Mouse (Mus musculus): ENCODE data around the gene Prox2. TPM values are rescaled to one million over a fixed set of nuclear protein-coding genes. Genes with fewer than 3 reads are reported as not detected.

Gene Prox2
- polyA plus RNA-seq, 1 experiment from 2014 or later, result 2.4 TPM

DNA sequence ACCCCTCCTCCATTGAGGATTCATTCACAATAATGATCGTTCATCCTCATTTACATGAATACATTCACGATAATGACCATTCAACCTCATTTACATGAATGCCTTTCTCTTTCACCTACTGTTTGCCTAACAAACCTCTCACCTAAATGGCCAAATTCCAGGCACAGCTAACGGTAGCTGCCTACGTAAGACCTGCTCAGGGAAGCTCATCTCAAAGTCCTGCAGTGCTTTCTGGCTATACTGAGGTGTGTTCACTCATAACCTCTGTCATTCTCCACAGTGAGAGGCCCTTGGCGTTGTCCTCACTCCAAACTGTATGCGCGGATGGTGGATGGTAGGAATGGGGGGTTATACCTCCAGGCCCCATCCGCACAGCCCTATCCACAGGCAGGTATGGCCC, 5.8 kb downstream of the Prox2 start:
- Histone ChIP-seq H3K27ac (no peak overlapping the region), H3K27me3 (no peaks in the 10 kb centered on the region), H3K9me3 (replicated peaks) (no peaks in the 10 kb centered on the region), H3K36me3 (ENCODE audit: poor library complexity, severe bottlenecking) (no peaks in the 10 kb centered on the region), H3K4me1 (peaks cover 6% of the 10 kb centered on the region), H3K4me2 (no peak overlapping the region), H3K4me3 (no peak overlapping the region), H3K9ac (no peak overlapping the region)
- WGBS, result 81% methylated on average over 8 of the region's 8 CpGs
- ATAC-seq, result no peak

DNA sequence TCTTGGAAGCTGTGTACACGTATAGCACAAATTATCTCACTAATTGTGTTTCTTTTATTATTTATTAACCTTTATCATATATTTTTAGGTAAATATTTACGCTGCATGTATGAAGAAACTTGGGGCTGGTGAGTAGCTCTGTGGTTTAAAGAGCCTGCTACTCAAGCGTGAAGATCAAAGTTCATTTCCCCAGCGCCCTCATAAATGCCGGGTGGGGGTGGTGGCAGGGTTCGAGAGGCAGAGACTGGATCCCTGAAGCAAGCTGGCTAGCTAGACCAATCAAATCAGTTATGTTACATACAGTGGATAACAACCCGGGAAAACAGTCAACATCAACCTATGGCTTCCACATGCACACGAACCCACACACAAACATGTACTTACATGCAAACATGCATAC, 7.5 kb downstream of the Prox2 start:
- Histone ChIP-seq H3K4me1 (no peaks in the 10 kb centered on the region), H3K36me3 (ENCODE audit: poor library complexity, severe bottlenecking) (no peaks in the 10 kb centered on the region), H3K9ac (no peak overlapping the region), H3K27ac (no peak overlapping the region), H3K4me3 (no peak overlapping the region), H3K4me2 (no peak overlapping the region), H3K9me3 (replicated peaks) (no peaks in the 10 kb centered on the region), H3K27me3 (no peaks in the 10 kb centered on the region)
- 82% methylated on average over 8 of the region's 8 CpGs for WGBS
- no peak for ATAC-seq

DNA sequence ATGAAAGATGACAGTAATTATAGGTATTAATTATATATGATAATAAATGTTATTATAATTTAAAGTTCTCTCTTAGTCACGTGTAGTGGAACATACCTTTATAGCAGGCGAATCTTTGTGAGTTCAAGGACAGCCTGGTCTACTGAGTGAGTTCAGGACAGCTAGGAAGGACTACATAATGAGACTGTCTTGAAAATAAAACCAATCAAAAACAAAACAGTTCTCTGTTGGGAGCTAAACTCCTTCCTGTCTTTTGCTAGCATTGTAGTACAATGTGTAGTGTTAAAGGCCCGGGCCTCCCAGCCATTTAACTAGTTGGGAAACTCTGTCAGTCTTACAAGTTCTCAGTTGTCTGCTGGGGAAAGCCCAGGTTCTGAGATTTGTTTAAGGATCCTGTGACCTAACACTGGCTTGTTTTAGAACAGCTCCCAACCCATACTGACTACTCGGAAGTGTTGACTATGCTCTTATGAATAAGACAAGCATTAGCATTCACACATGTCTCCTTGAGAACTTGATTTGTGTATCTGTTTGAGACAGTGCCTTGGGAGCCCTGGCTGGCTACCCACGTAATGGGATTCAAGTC, 8.9 kb downstream of the Prox2 start:
- Histone ChIP-seq H3K4me2 (no peak overlapping the region), H3K4me1 (no peaks in the 10 kb centered on the region), H3K27me3 (no peaks in the 10 kb centered on the region), H3K4me3 (no peak overlapping the region), H3K36me3 (ENCODE audit: poor library complexity, severe bottlenecking) (no peaks in the 10 kb centered on the region), H3K27ac (no peak overlapping the region), H3K9me3 (replicated peaks) (no peaks in the 10 kb centered on the region), H3K9ac (no peak overlapping the region)
- WGBS, result 84% methylated on average over 5 of the region's 5 CpGs
- ATAC-seq, result no peak

DNA sequence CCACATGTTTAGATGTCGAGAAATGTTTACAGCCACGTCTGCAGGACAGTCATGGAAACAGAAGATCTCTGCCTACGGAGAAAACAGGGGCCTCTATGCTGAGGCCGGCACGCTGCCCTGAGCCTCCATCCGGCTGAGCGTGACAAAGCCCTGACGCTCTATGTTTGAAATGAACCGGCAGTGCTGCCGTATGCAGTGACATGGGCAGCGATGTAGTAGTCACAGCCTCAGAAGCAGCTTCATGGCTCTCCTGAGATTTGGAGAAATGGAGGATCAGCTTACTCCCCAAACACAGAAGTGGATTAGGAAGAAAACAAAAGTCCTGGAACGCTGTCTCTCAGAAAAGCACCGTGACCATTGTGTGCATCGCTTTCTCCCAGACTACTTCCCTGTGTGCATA, 9.6 kb downstream of the Prox2 start:
- WGBS, result 51% methylated on average over 14 of the region's 14 CpGs
- H3K4me2 ChIP-seq, result no peak overlapping the region
- H3K9me3 ChIP-seq (replicated peaks), result no peaks in the 10 kb centered on the region
- no peak overlapping the region for H3K9ac ChIP-seq
- no peak for ATAC-seq
- H3K27me3 ChIP-seq, result no peaks in the 10 kb centered on the region
- H3K36me3 ChIP-seq (ENCODE audit: poor library complexity, severe bottlenecking), result no peaks in the 10 kb centered on the region
- no peak overlapping the region for H3K4me3 ChIP-seq
- H3K4me1 ChIP-seq, result no peaks in the 10 kb centered on the region
- H3K27ac ChIP-seq, result no peak overlapping the region

DNA sequence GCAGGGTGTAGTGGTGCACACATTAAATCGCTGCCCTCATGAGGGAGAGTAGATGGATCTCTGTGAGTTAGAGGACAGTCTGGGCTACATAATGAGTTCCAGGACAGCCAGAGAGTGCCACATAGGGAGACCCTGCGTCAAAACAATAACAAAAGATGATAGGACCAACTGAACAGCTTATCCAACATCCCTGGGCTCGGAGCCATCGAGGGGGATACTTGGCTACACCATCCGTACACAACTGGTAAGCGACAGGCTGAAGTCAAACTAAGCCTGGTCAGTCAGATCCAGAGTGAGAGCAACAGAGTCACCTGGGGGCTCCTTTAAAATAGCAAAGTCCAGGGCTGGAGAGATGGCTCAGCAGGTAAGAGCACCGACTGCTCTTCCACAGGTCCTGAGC, 14.7 kb downstream of the Prox2 start:
- 90% methylated on average over 7 of the region's 7 CpGs for WGBS
- Histone ChIP-seq H3K4me2 (no peak overlapping the region), H3K36me3 (ENCODE audit: poor library complexity, severe bottlenecking) (no peaks in the 10 kb centered on the region), H3K27ac (no peak overlapping the region), H3K9me3 (replicated peaks) (no peaks in the 10 kb centered on the region), H3K4me1 (no peaks in the 10 kb centered on the region), H3K4me3 (no peak overlapping the region), H3K9ac (no peak overlapping the region), H3K27me3 (no peaks in the 10 kb centered on the region)
- ATAC-seq, result no peak

DNA sequence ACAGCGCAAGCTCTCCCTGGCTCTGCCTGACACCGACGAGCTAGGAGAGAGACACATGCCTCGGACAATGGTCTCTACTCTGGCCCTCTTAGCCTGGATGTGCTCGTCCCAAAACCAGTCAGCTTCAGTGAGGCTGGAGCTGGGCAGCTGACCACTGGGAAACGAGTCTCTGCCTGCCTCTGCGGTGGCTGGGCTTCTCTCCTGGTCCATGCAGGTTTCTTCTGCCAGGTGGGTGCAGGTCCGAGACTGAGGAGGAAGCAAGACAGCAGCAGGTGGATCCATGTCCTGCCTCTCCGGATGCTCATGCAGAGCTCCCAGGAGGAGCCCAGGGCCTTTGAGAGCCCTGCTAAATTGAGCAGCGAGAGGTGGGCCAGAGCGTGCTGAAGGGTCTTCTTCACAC, 15.4 kb downstream of the Prox2 start:
- Histone ChIP-seq H3K9ac (no peak overlapping the region), H3K4me1 (no peaks in the 10 kb centered on the region), H3K36me3 (ENCODE audit: poor library complexity, severe bottlenecking) (peaks cover 3% of the 10 kb centered on the region; the same call in 1 of the 2 replicates), H3K27me3 (no peaks in the 10 kb centered on the region), H3K4me3 (no peak overlapping the region), H3K27ac (no peak overlapping the region), H3K9me3 (replicated peaks) (no peaks in the 10 kb centered on the region), H3K4me2 (no peak overlapping the region)
- WGBS, result 88% methylated on average over 11 of the region's 11 CpGs
- no peak for ATAC-seq

DNA sequence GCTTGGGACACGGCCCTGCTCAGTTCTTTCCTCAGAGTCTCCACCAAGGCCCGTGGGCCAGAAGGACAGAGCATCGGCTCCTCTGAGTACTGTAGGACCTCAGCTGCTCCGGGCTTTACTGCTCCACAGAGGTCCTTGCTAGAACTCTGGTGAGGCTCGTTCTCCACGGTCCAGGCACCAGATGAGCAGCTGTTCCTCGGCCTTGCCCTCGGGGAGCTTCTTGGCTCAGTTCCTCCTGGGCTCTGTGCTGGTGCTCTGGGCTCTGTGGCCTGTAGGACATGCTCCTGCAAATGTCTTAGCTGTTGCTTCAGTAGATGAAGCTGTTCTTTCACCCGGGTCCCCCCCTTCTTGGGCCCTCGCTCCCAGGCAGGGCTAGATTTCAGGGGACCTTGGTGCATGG, 15.9 kb downstream of the Prox2 start:
- 89% methylated on average over 10 of the region's 10 CpGs for WGBS
- H3K4me3 ChIP-seq, result no peak overlapping the region
- no peak for ATAC-seq
- H3K27ac ChIP-seq, result no peak overlapping the region
- H3K4me1 ChIP-seq, result no peaks in the 10 kb centered on the region
- H3K9me3 ChIP-seq (replicated peaks), result no peaks in the 10 kb centered on the region
- no peak overlapping the region for H3K9ac ChIP-seq
- H3K27me3 ChIP-seq, result no peaks in the 10 kb centered on the region
- H3K36me3 ChIP-seq (ENCODE audit: poor library complexity, severe bottlenecking), result peaks cover 3% of the 10 kb centered on the region; the same call in 1 of the 2 replicates
- no peak overlapping the region for H3K4me2 ChIP-seq

DNA sequence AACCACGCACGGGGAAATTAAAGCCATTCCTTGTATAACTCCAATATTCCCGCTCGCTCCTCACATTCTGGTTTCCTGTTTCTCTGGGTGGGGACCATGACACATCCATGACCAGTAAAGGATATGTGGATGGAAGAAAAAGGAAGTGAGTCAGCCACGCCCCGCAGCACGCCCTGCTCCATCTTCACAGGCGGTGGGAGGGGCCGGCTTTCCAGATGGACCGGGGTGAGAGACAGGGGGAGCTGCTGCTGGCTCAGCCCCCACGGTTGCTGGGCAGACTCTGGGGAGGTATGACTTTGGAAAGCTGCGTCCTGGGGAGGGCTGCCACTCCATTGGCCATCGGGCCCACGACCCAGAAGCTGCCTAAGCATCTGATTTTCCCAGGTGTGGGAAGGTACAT, 16.5 kb downstream of the Prox2 start:
- no peak; the same call in 1 of the 2 replicates for ATAC-seq
- WGBS, result 52% methylated on average over 14 of the region's 14 CpGs

DNA sequence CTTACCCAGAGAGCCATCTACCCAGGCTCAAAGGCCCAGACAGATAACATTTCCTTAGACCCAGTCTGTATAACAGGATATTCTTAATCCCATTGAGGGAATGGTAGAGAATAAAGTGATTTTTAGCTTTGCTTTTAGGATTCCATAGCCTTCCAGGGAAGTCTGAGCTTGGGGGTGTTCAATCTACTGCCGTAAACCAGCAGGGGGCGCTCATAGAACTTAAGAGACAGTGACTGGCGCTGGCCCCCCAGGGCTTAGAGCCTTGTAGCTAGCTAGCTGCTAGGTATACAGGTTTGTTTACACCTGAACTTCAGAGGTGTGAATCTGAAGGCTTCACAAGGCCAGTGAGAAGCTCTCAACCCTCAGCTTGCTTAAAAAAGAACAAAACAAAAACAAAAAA, 18.3 kb downstream of the Prox2 start:
- H3K36me3 ChIP-seq (ENCODE audit: poor library complexity, severe bottlenecking), result peaks cover 25% of the 10 kb centered on the region
- no peak for ATAC-seq
- WGBS, result 7% methylated on average over 3 of the region's 3 CpGs
- H3K9ac ChIP-seq, result no peak overlapping the region
- no peaks in the 10 kb centered on the region for H3K27me3 ChIP-seq
- no peak overlapping the region for H3K27ac ChIP-seq
- no peaks in the 10 kb centered on the region for H3K9me3 ChIP-seq (replicated peaks)
- no peaks in the 10 kb centered on the region for H3K4me1 ChIP-seq
- no peak overlapping the region for H3K4me2 ChIP-seq
- H3K4me3 ChIP-seq, result no peak overlapping the region

More for the DNA sequence above, 16.5 kb downstream of the Prox2 start:
- Histone ChIP-seq H3K9ac (no peak overlapping the region), H3K36me3 (ENCODE audit: poor library complexity, severe bottlenecking) (peaks cover 7% of the 10 kb centered on the region), H3K4me2 (no peak overlapping the region), H3K4me3 (no peak overlapping the region), H3K9me3 (replicated peaks) (no peaks in the 10 kb centered on the region), H3K27ac (no peak overlapping the region), H3K27me3 (no peaks in the 10 kb centered on the region), H3K4me1 (no peaks in the 10 kb centered on the region)

DNA sequence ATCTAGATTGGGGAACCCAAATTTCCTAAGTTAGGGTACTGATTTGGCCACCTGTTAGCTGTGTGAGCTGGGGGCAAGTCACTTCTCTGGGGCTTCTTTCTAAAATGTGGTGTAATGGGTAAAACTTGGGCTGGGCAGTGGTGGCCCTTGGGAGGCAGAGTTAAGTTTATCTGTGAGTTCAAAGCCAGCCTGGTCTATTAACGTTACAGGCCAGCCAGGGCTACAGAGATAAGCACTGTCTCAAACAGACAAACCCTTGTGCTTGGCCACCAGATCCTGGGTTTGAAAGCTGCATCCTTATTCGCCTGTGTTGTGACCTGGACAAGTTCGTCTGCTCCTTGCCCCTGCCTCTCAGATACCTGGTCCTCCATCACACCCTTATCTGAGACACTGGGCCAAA, 19.4 kb downstream of the Prox2 start:
- Histone ChIP-seq H3K9ac (no peak overlapping the region), H3K4me3 (no peak overlapping the region), H3K27me3 (no peaks in the 10 kb centered on the region), H3K4me1 (no peaks in the 10 kb centered on the region), H3K27ac (no peak overlapping the region), H3K36me3 (ENCODE audit: poor library complexity, severe bottlenecking) (peaks cover 33% of the 10 kb centered on the region), H3K9me3 (replicated peaks) (no peaks in the 10 kb centered on the region), H3K4me2 (no peak overlapping the region)
- no peak for ATAC-seq
- 82% methylated on average over 3 of the region's 3 CpGs for WGBS

DNA sequence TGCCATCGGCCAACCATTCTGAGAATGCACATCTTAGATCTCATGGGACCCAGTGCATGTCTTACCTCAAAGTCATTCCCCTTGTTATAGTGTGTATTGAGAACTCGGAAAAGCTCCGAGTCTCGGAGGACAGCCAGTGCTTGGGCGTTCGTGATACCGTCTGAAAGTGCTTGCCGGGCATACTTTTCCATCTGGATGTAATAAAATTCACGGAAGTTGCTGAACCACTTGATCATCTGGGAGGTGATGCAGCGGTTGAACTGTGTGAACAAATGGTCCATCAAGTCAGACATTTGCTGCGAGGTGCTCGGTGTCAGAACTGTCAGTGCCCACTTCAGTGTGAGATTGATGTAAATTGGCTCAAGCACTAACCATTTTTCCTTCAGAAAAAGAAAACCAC, 22.7 kb downstream of the Prox2 start:
- Histone ChIP-seq H3K9ac (no peak overlapping the region), H3K27me3 (no peaks in the 10 kb centered on the region), H3K27ac (no peak overlapping the region), H3K36me3 (ENCODE audit: poor library complexity, severe bottlenecking) (peaks cover 33% of the 10 kb centered on the region), H3K9me3 (replicated peaks) (no peaks in the 10 kb centered on the region), H3K4me1 (no peaks in the 10 kb centered on the region), H3K4me2 (no peak overlapping the region), H3K4me3 (no peak overlapping the region)
- ATAC-seq, result no peak
- 97% methylated on average over 12 of the region's 12 CpGs for WGBS

DNA sequence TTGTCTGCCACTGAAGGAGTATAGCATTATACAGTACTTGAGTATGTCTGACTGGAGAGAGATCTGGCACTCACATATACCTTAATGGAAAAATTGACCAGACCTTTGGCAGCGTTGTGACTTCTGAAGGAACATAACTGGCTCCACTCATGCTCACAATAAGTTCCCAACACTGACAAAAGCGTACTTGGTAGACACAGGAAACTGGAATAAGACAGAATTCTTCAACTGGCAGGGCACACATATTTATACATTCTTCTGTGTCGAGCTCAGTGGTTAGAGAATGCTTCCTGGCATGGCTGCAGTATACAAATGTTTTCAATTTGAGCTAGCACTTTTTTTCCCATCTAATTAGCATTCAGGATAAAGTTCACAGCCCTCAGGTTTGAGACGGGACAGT, 25.6 kb downstream of the Prox2 start:
- Histone ChIP-seq H3K4me2 (no peak overlapping the region), H3K36me3 (ENCODE audit: poor library complexity, severe bottlenecking) (peaks cover 30% of the 10 kb centered on the region)

DNA sequence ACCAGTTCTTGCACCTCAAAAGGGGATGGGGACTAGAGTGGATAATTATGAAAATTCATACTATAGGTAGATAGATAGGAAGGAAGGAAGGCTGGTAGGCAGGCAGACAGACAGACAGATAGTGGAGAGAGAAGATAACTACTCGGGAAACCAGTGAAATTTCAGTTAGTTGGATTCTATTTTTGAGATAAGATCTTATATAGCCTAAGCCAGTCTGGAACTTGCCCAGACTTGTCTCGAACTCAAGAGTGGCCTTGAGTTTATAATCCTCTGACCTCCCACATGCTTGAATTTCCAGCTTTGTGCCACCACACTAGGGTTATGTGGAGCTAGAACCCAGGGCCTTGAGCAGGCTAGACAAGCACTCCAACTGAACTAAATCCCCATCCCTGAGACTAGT, 26.3 kb downstream of the Prox2 start:
- no peak for ATAC-seq
- Histone ChIP-seq H3K4me3 (no peak overlapping the region), H3K4me2 (no peak overlapping the region), H3K9me3 (replicated peaks) (no peaks in the 10 kb centered on the region), H3K27ac (no peak overlapping the region), H3K9ac (no peak overlapping the region), H3K27me3 (no peaks in the 10 kb centered on the region), H3K36me3 (ENCODE audit: poor library complexity, severe bottlenecking) (peaks cover 29% of the 10 kb centered on the region), H3K4me1 (no peaks in the 10 kb centered on the region)
- 86% methylated on average over 2 of the region's 2 CpGs for WGBS

More for the DNA sequence above, 25.6 kb downstream of the Prox2 start:
- no peak overlapping the region for H3K27ac ChIP-seq
- H3K4me3 ChIP-seq, result no peak overlapping the region
- 84% methylated on average over 4 of the region's 4 CpGs for WGBS
- no peaks in the 10 kb centered on the region for H3K4me1 ChIP-seq
- H3K9me3 ChIP-seq (replicated peaks), result no peaks in the 10 kb centered on the region
- ATAC-seq, result no peak
- no peak overlapping the region for H3K9ac ChIP-seq
- no peaks in the 10 kb centered on the region for H3K27me3 ChIP-seq
